Mouse (Mus musculus): ENCODE measurements around the gene Akap5. TPM values are rescaled to one million over a fixed set of nuclear protein-coding genes. Genes with fewer than 3 reads are reported as not detected.

The Akap5 gene
- total RNA-seq, 4 experiments from 2014 or later, result 87.0 to 91.3 (median 88.8) TPM

DNA sequence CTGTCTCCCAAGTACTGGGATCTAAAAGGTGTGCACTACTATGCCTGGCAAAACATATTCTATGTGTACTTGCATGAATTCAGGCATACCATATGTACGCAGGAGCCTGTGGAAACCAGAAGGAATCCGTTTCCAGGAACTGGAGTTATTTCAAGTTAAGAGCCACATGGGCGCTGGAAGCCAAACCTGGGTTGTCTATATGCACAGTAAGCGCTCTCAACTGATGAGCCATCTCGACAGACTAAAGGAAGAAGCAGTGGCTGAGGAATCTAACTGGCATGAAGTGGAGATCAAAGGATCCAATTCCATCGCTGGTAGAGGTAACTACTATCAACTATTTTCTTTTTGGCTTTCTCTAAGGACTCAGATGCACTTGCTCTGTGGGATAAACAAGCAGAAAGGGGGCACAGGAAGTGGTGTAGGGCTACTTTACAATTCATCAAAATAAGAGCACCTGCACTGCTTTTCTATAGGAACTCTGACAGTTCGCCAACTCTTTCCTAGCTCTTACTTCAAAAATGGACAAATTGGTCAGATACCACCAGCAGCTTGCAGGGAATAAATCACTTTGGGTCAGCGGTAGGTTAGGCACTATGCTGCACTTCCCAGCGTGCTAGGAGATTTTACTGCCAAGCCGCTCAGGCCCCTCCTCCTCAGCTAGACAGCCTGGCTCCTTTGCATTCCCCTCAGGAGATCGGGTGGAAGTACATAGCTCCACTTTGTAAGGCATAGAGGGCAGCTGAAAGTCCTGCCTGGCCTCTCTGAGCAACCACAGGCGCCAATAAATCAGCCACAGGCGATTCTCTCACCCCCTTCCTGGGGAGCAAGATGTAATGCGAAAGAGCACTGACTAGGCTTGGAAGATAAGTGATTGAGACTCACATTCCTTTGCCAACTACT, 42.7 kb downstream of the Akap5 start:
- no peak for DNase-seq (ENCODE audit: low spot score in 2 of 2)

DNA sequence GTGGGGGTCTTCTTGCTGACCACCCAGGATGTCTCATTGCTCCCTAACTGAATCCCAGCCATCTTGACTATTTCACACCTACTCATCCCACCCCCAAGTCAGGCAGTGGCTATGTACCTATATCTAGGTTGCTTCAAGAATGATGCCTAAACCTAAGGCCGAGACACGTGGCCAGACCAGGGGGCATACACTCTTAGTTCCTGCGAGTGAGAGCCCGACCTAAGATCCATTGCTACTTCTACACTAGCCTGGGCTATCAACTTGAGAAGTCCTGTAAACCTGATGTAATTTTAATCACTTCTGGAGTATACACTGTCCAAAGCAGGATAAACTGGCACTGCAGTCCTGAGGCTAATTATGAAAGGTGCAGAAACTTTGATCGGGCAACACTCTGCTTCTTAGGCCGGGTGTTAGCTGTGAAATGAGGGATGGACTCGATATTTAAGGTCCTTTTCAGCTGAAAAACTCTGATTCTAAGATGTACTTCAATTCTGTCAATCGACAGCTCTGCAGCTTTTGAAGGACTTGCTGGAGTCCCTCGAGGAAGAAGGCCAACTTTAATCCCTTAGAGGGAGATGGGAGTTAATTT, 43.6 kb downstream of the Akap5 start:
- peak in 1 of 2 experiments; percentile 31 for DNase-seq (ENCODE audit: low spot score in 2 of 2)

DNA sequence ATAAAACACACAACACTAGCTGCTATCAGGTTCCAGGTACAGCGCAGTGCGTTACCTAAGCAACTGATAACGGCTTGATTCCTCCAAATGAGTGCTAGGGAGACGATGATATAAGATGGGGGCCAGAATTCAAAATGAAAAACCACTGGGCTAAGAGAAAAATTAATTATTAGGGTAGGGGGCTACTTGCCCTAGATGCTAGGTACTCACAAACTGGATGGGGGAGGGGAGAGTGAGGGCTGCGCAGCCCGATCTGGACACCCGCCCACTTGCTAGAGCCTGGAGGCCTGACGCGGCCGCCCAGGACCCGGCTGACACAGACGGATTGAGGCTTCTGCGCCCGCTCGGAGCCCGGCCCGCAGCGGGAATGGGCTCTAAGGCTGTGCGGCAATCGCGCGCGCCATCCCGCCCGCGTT, 44.1 kb downstream of the Akap5 start:
- peak in 1 of 2 experiments; percentile 46 for DNase-seq (ENCODE audit: low spot score in 2 of 2)

DNA sequence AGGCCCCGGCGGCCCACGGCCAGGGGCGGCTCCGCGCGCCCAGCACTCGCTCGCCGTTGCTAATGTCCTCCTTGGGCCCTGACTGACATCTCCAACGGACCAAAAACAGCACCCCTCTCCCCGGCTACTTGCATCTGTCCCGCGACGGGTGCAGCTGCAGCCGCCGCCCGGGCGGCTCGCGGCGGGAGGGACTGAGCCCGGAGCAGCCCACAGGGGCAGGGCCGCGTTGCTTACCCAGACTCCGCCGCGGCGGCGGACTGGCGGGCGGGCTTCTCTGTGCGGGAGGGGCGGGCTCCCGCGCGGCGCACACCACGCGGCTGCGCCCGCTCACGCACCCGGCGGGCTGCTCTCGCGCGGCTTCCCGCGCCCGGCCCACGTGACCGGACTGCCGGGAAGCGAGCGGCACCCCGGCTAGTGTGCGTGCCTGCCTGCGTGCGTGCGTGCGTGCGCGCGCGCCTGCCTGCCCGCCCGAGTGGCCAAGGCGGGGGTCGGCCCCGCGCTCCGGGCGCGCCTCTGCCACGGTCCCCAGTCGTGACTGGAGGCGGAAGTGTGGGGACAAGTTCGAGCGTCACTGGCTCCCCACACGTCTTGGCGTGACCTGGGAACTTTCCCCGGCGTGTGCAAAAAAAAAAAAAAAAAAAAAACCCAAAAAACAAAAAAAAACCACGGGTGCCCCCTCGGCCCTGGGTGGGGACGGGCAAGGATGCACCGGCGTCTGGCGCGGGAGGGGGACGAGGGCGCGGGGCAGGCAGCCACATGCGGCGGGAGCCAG, 44.7 kb downstream of the Akap5 start, which contains the start of gene Zbtb25:
Zbtb25 (minus strand) TSS at position 397 of the 772 bp plus-strand sequence.
- DNase-seq (ENCODE audit: low spot score in 2 of 2), result peak; percentile 63 to 94

DNA sequence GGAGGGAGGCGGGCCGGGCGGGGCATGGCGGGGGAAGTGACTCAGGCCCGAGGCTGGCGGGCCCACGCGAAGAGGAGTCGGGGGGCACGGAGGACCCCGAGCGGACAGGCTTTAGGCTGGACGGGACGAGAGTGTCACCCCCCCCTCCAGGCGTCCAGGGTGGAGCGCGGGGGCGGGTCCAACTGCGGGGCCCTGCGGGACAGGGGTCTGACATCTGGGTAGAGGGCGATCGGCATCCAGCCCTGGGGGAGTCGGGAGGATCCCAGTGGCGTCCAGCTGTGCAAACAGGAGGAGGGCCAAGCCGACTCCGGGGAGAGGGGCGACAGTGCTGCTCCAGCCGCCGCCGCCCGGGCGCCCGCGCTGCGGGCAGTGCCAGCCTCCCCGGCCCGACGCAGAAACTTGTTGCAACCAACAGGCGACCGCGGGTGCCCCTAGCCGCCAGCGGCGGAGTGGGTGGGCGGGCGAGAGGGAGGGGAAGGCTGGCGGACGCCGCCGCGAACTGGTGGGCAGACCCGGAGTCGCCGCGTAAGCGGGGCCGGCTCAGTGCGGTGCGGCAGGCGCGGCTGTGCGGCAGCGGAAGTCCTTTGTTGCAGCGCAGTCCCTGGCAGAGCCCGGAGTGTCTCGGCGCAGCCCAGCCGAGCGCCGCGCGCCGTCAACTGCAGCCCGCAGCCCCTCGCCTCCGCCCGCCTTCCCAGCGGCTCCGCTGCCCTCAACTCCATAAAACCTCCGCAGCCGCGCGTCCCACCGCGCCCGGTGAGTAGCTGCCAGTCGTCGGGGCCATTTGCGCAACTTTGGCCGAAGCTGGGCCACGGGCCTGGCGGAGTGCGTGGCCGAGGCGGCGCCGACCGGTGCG, 45.5 kb downstream of the Akap5 start, which contains the start of gene Zbtb1:
Zbtb1 (plus strand) TSS at position 289 of the 853 bp plus-strand sequence.
- DNase-seq (ENCODE audit: low spot score in 2 of 2), result peak; percentile 65 to 78

DNA sequence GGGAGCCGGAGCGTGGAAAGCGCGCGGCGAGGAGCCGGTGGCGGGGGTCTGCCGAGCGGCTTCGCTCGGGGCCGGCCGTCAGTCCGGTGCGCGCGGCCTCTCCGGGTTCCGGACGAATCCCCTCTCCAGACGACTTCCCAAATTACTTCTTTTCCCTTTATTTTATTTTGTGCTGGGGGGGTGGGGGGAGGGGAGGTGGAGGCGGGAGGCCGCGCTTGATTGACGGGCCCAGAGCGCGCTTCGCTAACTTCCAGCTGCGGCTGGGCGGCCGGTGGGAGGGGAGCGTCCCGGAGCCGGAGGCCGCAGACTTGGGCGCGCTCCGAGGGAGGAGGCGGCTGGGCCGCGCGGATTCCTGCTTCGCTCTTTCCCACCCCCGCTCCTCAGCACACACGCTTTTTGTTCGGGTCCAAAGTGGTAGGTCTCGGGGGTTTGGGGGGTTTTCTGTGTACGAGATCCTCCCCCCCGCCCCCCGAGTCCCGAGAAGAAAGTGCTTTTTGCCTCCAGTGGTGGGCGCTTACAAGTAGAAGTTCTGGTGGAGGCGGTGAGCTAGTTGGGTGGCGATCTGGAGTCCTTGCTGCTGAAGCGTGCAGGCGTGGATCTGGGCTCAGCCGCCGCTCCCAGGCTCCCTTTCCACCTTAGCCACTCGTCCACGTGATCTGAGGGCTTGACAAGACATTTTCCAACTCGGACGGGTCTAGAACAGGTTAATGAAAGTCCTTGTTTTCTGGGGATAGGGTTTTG, 46.3 kb downstream of the Akap5 start:
- peak; percentile 40 to 63 for DNase-seq (ENCODE audit: low spot score in 2 of 2)

DNA sequence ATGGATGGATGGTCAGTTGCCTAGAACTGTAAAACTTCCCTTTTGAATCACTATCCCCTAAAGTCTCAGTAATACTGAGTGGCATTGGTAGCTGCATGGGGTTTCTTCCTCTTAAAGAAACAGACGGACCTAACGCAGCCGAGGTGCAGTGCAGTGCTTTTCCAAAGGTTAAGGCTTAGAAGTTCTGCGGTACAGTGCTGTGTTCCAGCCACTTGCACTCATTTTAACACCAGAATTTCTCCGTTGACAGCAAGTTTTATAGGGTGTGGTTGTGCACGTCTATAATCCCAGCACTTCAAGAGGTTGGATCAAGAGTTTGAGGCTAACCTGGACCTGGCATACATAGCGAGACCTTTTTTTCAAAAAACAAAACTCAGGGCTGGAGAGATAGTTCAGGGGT, 47.4 kb downstream of the Akap5 start:
- no peak for DNase-seq (ENCODE audit: low spot score in 2 of 2)

DNA sequence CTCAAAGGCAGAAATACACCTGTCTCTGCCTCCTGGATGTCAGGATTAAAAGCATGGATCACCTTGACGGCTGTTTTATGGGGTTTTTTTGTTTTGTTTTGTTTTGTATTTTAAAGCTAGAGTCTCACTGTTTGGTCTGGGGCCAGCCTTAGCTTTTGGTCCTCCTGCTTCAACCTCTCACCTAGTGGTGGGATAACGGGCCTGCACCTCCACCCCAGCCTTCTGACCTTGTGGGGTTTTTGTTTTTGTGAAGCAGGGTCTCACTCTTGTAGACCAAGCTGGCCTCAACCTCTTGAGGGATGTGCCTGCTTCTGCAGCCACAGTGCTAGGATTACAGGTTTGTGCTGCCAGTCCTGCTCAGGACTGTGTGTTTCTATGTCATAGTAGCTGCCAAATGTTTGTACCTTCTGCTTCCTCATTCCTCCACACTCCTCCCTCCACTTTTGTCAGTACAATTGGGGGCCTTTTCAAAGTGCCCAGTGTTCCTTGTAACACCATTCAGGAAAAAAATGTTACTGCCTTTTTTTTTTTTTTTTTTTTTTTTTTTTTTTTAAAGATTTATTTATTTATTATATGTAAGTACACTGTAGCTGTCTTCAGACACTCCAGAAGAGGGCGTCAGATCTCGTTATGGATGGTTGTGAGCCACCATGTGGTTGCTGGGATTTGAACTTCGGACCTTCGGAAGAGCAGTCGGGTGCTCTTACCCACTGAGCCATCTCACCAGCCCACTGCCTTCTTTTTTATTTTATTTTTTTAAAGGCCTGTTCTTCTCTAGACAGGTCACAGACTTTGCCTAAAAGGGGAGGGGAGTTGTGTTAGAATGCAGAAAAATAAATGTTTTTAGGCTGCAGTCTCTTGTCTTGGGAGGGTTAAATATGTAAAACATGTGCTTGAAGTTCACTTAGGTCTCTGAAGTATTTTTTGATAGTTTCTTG, 48.5 kb downstream of the Akap5 start:
- DNase-seq (ENCODE audit: low spot score in 2 of 2), result no peak

DNA sequence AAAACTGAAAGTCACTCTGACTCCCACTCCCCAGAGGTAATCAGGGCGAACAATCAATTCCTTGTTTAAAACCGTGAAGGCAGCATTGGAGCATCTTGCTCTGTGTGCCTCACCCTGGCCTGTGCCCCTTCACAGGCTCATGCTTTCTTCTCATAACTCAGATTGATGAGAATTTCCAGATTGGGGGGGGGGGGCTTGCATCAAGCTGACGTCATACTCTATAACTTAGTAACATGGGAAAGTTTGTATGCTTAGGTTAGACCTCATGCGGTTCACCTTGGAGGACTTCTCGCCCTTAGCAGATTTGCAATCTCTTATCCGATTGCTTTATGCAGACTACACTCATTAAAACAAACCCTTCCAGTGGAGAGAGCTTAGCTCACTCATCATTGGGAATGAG, 49.3 kb downstream of the Akap5 start:
- DNase-seq (ENCODE audit: low spot score in 2 of 2), result no peak

DNA sequence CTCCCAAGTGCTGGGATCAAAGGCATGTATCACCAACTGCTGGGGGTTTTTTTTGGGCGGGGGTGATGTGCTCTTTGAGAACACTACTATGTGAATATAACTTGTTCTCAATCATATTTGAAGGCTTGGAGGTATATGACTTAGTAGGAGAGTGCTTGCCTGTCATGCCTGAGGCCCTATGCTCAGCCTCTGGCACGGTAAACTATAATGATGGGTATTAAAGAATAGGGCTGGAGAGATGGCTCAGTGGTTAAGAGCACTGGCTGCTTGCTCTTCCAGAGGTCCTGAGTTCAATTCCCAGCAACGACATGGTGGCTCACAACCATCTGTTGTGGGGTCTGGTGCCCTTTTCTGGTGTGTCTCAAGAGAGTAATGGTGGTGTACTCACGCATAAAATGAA, 50.2 kb downstream of the Akap5 start:
- DNase-seq (ENCODE audit: low spot score in 2 of 2), result no peak

DNA sequence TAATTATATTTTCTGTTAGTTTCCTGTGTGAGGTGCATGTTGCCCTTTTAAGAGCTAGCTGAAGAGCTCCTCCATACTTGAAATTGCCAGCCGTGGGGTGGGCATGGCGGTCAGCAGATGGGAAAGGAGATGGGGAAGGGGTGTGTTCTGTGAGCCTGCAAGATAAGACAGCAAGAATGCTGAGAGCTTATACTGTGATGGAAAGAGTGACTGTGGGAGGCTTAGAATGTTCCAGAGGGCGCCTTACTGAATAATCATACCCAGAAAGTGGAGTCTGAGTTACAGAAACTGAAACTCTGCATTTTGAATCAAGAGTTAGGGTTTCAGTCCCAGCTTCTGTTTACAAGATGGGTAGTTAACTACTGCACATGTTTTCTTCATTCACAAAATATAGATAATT, 50.8 kb downstream of the Akap5 start:
- no peak for DNase-seq (ENCODE audit: low spot score in 2 of 2)

DNA sequence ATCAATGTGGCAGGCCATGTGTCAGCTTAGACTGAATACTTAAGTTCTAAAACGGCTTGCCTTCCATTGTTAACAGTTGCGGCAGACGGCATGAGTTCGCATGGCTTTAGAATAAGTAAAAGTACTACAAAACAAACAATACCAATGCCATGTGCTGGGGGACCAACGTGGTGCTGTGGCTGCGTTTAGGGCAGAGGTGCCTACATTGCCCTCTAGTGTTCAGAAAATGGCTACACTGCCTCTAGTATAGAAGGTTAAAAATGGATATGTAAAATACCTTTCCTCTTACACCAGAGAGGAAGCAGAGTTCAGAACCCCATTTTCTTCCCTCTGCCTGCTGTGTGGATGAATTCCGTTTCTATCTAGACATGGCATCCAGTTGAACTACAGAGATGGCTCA, 52.0 kb downstream of the Akap5 start:
- DNase-seq (ENCODE audit: low spot score in 2 of 2), result no peak

DNA sequence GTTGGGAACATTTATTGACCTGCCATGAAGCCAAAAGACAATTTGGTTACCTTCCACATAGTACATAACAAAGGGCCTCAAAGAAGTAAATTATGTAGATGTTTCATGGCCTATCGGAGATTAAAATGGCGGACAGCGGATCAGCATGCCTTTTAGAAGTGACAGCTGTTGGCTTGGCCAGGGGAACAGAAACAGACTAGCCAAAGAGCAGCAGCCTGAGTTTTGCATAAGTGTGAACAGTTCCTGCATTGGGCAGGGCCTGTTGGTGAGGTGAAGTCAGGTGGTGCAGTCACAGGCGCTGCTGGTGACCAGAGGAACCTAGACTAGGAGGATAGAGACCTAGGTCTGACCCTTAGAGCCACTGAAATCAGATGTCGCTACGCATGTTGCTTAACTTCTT, 52.4 kb downstream of the Akap5 start:
- no peak for DNase-seq (ENCODE audit: low spot score in 2 of 2)

DNA sequence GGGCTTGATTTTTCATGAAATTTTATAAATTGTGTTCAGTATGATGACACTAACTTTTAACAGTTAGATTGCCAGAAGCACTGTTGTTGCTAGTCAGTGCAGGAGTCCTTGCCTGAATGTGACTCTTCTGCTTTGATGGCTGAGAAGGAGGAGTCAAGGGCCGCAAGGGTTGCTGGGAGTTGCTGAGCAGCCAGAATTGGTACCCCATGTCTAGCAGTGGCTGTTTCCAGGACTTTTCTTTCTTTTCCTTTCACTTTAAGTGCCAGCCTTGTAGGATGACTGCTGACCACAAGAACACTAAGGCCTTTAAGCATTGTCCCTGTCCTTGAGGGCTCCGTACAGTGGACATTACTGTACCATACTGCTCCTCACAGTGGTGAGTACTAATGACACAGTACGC, 53.0 kb downstream of the Akap5 start:
- no peak for DNase-seq (ENCODE audit: low spot score in 2 of 2)

DNA sequence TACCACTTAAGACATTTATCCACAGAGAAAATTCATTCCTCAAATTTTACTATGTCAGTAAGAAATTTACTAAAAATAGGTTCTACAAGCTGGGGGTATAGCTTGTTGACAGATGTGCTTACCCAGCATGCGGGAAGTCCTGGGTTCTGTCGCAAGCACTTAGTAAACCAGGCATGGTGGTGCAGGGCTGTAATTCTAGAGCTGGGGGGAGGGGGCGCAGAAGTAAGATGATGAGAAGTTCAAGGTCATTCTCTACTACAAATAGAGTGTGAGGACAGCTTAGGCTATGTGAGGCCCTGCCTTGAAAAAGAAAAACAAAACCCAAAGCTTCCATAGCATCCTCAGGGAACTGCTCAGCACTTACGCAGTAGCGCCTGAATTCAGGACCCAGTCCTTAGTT, 53.9 kb downstream of the Akap5 start:
- no peak for DNase-seq (ENCODE audit: low spot score in 2 of 2)

DNA sequence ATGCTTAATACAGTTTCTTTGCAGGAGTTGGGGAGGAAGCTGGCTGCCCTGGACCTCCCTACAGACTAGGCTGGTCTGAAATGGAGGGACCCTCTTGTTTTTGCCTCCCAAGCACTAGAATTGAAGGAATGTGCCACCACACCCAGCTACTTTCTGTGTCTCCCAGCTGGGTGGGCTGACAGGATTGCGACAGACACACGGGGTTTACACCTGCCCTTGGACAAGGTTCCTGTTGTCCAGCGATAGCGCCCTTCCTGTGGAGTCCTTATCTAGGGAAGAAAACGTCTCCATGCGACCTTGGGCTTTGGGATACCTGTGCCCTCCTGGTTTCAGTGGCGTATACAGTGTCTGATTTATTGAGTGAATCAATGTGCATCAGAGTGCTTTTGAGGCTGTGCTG, 55.5 kb downstream of the Akap5 start:
- no peak for DNase-seq (ENCODE audit: low spot score in 2 of 2)
